Mouse (Mus musculus): ENCODE measurements around the gene Mgrn1. TPM values are rescaled to one million over a fixed set of nuclear protein-coding genes. Genes with fewer than 3 reads are reported as not detected.

The Mgrn1 gene
- total RNA-seq, 4 experiments from 2014 or later: 204 to 222 (median 214) TPM

DNA sequence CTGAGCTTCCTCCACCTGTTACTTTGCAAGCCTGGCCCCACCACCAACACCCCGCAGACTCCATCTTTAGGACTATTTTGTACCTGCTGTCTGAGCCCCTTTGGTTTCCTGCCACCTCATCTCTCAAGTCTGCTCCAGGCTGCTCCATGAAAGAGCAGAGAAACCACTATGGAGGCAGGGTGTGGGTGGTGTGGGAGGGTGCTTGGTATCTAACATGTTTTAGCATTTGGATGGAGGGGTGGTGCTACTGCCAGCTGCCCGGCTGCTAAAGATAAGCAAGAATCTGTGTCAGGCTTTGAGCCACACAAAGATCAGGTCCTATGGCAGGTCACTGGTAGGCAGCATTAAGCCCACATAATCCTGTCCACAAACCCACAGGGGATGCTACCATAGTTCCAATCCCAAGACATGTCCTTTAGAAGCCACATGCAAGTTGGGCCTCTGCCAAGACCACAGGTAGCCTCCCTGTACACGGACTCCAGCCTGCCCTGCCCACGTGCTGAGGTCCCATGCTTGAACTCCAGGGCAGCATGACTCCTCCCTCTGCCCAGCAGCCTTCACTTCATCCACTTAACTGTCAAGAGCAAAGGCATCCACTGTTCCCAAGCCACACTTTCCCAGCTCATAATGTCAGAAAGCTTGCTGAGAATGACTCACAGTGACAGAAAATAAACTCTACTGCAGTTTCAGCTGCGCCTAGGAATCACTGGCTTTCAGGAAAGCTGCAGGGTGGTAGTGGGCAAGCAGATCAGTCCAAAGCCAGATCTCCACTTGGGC lies 92.4 kb downstream of the Mgrn1 start:
- no peak for DNase-seq (ENCODE audit: low spot score in 2 of 2)

DNA sequence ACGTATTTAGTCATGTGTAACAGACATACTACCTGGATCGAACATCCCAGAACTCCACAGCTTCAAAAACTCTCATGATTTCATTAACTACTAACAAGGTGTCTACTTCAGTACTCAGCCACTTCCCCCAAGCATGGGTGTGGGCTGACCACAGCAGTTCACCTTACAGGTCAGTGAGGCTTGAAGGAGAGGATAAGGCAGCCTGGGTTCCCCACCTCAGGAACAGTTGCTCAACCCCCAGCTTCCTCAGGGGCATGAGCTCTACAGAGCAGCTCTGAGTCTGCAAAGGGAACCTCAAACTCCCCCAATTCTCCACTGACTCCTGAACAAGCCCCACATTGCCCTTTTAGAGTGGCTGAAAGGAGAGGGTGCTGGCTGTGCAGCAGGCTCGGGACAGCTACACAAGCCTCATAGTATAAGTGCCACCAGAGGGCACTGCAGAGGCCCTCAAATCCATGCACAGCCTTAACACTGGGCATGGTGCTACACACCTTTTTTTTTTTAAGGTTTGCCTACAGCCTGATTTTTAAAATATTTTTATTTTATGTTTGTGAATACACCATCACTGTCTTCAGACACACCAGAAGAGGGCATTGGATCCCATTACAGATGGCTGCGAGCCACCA lies 93.8 kb downstream of the Mgrn1 start:
- no peak for DNase-seq (ENCODE audit: low spot score in 2 of 2)

- no peak for DNase-seq (ENCODE audit: low spot score in 2 of 2)
These were observed 98.7 kb downstream of the Mgrn1 start for GRCm38 (mm10) chr16:4984717-4985116.

Other genes starting within 250 kb of the Mgrn1 start
- gene Vasn, start 246.3 kb upstream of the Mgrn1 start, total RNA-seq (2022): 10 to 100 TPM in 1 of 4 experiments, 1 to 10 TPM in 3; 4.8 to 10.2 (median 6.7) TPM
- gene Dnaja3, start 246.3 kb upstream of the Mgrn1 start, total RNA-seq (2022): 10 to 100 TPM; 59.6 to 68.7 (median 64.4) TPM
- gene Coro7, start 206.5 kb upstream of the Mgrn1 start, total RNA-seq (2022): 100 to 1,000 TPM in 1 of 4 experiments, 10 to 100 TPM in 3; 81.9 to 101 (median 90.3) TPM
- gene Nmral1, start 166.9 kb upstream of the Mgrn1 start, total RNA-seq (2022): 10 to 100 TPM; 14.3 to 19.6 (median 16.7) TPM
- 100 to 1,000 TPM in 1 of 4 experiments, 10 to 100 TPM in 3; 94.3 to 102 (median 99.2) TPM for gene Hmox2, start 159.9 kb upstream of the Mgrn1 start, total RNA-seq (2022)
- 100 to 1,000 TPM; 214 to 244 (median 233) TPM for gene Cdip1, start 96.0 kb upstream of the Mgrn1 start, total RNA-seq (2022)
- not detected for gene 4930562C15Rik, start 50.8 kb upstream of the Mgrn1 start, total RNA-seq (2022)
- gene Ubald1, start 5.9 kb upstream of the Mgrn1 start, total RNA-seq (2022): 10 to 100 TPM; 76.3 to 89.8 (median 82.7) TPM
- 10 to 100 TPM; 75.3 to 81.3 (median 78.2) TPM for gene Nudt16l1, start 52.5 kb downstream of the Mgrn1 start, total RNA-seq (2022)
- gene Anks3, start 78.0 kb downstream of the Mgrn1 start, total RNA-seq (2022): 10 to 100 TPM; 67.3 to 90.8 (median 81.5) TPM
- gene Sept12, start 111.6 kb downstream of the Mgrn1 start, total RNA-seq (2022): not detected
- not detected for gene Smim22, start 121.0 kb downstream of the Mgrn1 start, total RNA-seq (2022)
- gene Rogdi, start 127.3 kb downstream of the Mgrn1 start, total RNA-seq (2022): 100 to 1,000 TPM; 282 to 333 (median 307) TPM
- gene Glyr1, start 163.6 kb downstream of the Mgrn1 start, total RNA-seq (2022): 100 to 1,000 TPM; 134 to 153 (median 147) TPM
- 10 to 100 TPM; 41.1 to 47.2 (median 44.8) TPM for gene Ubn1, start 163.8 kb downstream of the Mgrn1 start, total RNA-seq (2022)
- 1 to 10 TPM; 3.9 to 6.4 (median 5.0) TPM for gene Ppl, start 246.2 kb downstream of the Mgrn1 start, total RNA-seq (2022)